Mouse (Mus musculus) hindbrain, embryonic 10.5 days (tissue): Measurements from ENCODE around the gene Mpc1. TPM values are rescaled to one million over a fixed set of nuclear protein-coding genes. Genes with fewer than 3 reads are reported as not detected.
"Not testable (repeated sequence)": the region's sequence is repeated elsewhere in the genome, so short reads cannot be mapped to it uniquely, and the experiment has no call there.

Experiments
- DNase-seq: peaks from one replicate; pipeline ENCODE4 v3.0.0-alpha.2; 2017; ENCODE audit warnings: low spot score
- H3K27ac ChIP-seq: fragments of 300-500 bp; sonication (generic); 2 replicates; pipeline ENCODE4 v1.5.1; 2016; ENCODE audit warnings: mild to moderate bottlenecking, moderate library complexity
- H3K27me3 ChIP-seq: fragments of 300-500 bp; sonication (generic); 2 replicates; pipeline ENCODE4 v1.6.1; 2016; ENCODE audit warnings: mild to moderate bottlenecking; ENCODE audit not compliant: poor library complexity, insufficient read depth, severe bottlenecking
- H3K36me3 ChIP-seq: fragments of 300-500 bp; sonication (generic); 2 replicates; pipeline ENCODE4 v1.6.1; 2016; ENCODE audit warnings: mild to moderate bottlenecking, moderate library complexity
- H3K4me1 ChIP-seq: fragments of 300-500 bp; sonication (generic); replicated peaks from 2 replicates; pipeline ENCODE4 v1.6.1; 2016; ENCODE audit warnings: mild to moderate bottlenecking
- H3K4me3 ChIP-seq: fragments of 300-500 bp; sonication (generic); 2 replicates; pipeline ENCODE4 v1.5.1; 2016; ENCODE audit warnings: mild to moderate bottlenecking, moderate library complexity
- H3K9me3 ChIP-seq: fragments of 300-500 bp; sonication (generic); 2 replicates; pipeline ENCODE4 v1.6.1; 2016; ENCODE audit warnings: mild to moderate bottlenecking, moderate library complexity
- WGBS: fragments of 180-500 bp; shearing (Covaris S2); methylation state at CpG from one replicate; pipeline ENCODE4 v1.1.7; 2016; 5-methylcytosine and 5-hydroxymethylcytosine counted together
- polyA plus RNA-seq: library from polyadenylated mRNA; unstranded; fragments of >200 nt; fragmentation: Nextera tagmentation; extraction: Ambion mirVana; gene quantifications from 2 replicates; pipeline ENCODE4 v1.2.1, GENCODE M21; 2016

The Mpc1 gene
- polyA plus RNA-seq, 1 experiment from 2014 or later, result 106 TPM

- no peaks in the 10 kb centered on the region for H3K9me3 ChIP-seq
- H3K4me3 ChIP-seq, result no peak overlapping the region
- no peak for DNase-seq
- no peak overlapping the region for H3K27ac ChIP-seq
- H3K4me1 ChIP-seq, result no peaks in the 10 kb centered on the region
- no peaks in the 10 kb centered on the region for H3K36me3 ChIP-seq
- H3K27me3 ChIP-seq, result no peaks in the 10 kb centered on the region
Measured at GRCm38 (mm10) chr17:8254268-8254667, 28.4 kb upstream of the Mpc1 start.

DNA sequence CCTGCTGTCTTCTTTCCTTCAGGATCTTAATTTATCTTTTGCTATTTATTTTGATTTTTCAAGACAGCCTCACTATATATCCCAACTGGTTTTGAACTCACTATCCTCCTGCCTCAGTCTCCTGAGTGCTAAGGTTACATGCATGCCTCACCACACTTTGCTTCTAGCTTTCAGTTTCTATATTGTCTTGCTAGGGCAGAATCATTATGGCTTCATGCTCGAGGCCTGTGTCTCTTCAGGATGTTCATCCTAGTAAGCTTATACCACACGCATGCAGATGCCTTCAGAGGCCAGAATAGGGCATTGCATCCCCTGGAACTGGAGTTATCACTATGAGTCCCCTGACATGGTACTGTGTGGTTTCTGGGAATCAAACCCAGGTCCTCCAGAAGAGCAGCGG is 27.8 kb upstream of the Mpc1 start:
- H3K9me3 ChIP-seq, result no peaks in the 10 kb centered on the region
- 73% methylated on average over 3 of the region's 3 CpGs for WGBS
- H3K27me3 ChIP-seq, result no peaks in the 10 kb centered on the region
- no peaks in the 10 kb centered on the region for H3K36me3 ChIP-seq
- no peaks in the 10 kb centered on the region for H3K4me1 ChIP-seq
- DNase-seq, result no peak
- H3K4me3 ChIP-seq, result no peak overlapping the region
- H3K27ac ChIP-seq, result no peak overlapping the region

- Histone ChIP-seq H3K9me3 (no peaks in the 10 kb centered on the region), H3K36me3 (no peaks in the 10 kb centered on the region), H3K4me1 (no peaks in the 10 kb centered on the region), H3K27ac (no peak overlapping the region), H3K27me3 (no peaks in the 10 kb centered on the region), H3K4me3 (no peak overlapping the region)
- no peak for DNase-seq
- 87% methylated on average over 6 of the region's 6 CpGs for WGBS
Measured at GRCm38 (mm10) chr17:8255583-8255982, 27.1 kb upstream of the Mpc1 start.

DNA sequence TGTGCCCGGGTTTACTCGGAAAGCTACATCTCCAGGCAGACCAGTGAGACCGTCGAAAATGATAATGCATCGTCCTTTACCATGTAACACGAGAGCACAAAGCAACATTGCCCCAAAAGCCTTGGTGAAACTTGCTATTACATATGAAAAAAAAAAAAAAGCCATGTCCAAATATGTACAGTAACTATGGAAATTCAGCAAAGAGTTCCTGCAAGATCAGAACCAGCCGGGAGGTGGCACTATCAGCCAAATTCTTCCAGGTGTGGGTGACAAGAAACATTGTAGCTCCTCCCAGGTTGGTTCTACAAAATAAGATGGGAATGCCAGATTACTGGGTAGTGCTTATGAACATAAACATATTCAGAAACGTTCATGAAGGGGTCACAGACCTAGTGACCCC is 25.7 kb upstream of the Mpc1 start:
- Histone ChIP-seq H3K4me3 (no peak overlapping the region), H3K4me1 (no peaks in the 10 kb centered on the region), H3K9me3 (no peaks in the 10 kb centered on the region), H3K36me3 (no peaks in the 10 kb centered on the region), H3K27me3 (no peaks in the 10 kb centered on the region), H3K27ac (no peak overlapping the region)
- no peak for DNase-seq
- WGBS, result 80% methylated on average over 8 of the region's 8 CpGs

DNA sequence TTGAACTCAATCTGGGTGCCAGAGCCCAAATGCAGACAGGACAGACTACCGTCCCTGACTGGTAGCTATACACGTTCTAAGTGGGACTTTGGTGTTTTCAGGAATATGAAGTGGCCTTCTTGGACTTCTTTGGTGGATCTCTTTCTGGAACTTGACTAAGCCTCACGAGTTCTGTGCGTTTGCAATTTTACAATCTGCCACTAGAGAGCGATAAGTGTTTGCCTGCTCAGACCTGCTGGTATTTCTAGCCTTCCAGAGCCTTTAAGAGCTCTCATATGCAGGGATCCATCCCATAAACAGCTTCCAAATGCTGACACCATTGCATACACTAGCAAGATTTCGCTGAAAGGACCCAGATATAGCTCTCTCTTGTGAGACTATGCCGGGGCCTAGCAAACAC is 18.1 kb upstream of the Mpc1 start:
- H3K36me3 ChIP-seq, H3K4me3 ChIP-seq, H3K27me3 ChIP-seq, H3K9me3 ChIP-seq, H3K4me1 ChIP-seq, H3K27ac ChIP-seq: not testable (repeated sequence)
- peak; percentile 20 for DNase-seq
- WGBS, result 13% methylated on average over 7 of the region's 7 CpGs

DNA sequence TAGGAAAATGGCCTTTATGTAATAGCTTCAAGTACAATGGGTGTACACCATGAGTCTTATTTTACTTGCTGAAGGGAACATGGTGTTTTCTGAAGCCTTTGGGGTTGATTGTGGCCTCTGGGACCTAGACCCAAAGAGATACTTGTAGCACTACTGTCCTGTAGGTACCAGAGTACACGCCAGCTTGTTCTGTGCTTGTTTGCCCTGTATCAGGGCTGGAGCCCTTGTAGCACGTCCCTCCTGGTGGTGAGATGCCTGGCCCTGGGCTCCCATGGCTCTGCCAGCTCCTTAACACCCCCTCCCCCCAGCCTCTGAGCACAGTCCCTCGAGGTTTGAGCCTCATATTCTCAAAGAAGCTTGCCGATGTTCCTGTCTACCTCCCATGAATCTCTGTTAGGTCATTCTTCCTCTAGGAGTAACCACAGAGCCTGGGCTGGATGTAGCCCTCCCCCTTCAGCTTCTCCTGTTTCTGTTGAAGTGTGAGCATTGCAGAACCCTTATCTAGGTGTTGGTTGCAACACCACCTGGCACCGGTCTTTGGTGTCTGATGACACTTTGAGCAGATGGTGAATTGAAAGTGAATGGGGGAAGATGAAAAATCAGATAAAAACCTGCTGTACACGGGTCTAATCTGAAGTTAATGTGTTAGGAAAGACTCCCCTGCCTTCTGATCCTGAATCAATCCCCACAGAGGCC is 10.5 kb upstream of the Mpc1 start:
- Histone ChIP-seq H3K27ac (no peak overlapping the region), H3K9me3 (no peaks in the 10 kb centered on the region), H3K4me3 (no peak overlapping the region), H3K27me3 (peaks cover 6% of the 10 kb centered on the region; the same call in 1 of the 2 replicates), H3K36me3 (no peaks in the 10 kb centered on the region), H3K4me1 (no peaks in the 10 kb centered on the region; the same call in 1 of the 2 replicates)
- WGBS, result 61% methylated on average over 6 of the region's 6 CpGs
- no peak for DNase-seq

GRCm38 (mm10) chr17:8272951-8273350 is 9.8 kb upstream of the Mpc1 start:
- H3K36me3 ChIP-seq, result no peaks in the 10 kb centered on the region
- no peaks in the 10 kb centered on the region; the same call in 1 of the 2 replicates for H3K4me1 ChIP-seq
- H3K27me3 ChIP-seq, result peaks cover 6% of the 10 kb centered on the region; the same call in 1 of the 2 replicates
- H3K27ac ChIP-seq, result no peak overlapping the region
- WGBS, result 84% methylated on average over 6 of the region's 6 CpGs
- H3K4me3 ChIP-seq, result no peak overlapping the region
- no peak for DNase-seq
- H3K9me3 ChIP-seq, result no peaks in the 10 kb centered on the region

DNA sequence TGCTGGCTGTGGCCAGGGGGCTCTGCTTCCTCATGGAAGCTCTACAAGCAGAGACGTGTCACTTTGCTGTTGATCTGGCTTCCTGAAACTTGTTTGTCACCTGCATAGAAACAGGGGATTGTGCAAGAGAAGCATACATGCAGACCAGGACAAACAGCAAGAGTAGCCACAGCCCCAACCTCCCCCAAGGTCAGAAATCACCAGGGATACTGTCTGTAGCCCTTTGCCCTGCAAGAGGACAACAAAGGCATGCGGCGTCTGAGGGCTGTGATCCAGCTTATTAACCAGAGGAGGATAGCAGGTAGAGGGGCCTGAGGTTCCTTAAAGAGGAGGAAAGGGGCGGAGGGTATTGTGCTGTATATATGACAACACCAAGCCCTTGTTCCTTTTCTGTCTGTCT is 6.6 kb upstream of the Mpc1 start:
- DNase-seq, result no peak
- no peaks in the 10 kb centered on the region for H3K9me3 ChIP-seq

DNA sequence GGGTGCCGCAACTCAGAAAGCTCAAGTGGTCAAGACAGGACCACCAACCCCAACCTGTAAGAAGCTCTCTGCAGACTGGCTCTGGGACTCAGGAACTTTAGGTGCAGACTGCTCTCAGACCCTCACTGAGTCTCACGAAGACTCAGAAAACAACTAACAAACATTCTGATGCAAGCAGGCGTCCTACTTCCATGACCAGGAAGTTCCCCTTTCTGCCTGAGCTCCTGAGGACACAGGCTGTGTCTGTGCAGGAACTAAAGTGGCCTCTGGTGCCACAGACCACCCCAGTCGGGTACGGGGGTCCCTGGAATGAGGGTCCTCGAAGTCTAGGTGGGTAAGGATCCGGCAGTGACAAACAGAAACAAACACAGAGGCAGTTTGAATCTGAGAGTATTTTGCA is 6.0 kb upstream of the Mpc1 start:
- H3K36me3 ChIP-seq, result no peaks in the 10 kb centered on the region
- no peaks in the 10 kb centered on the region for H3K9me3 ChIP-seq
- H3K27me3 ChIP-seq, result peaks cover 6% of the 10 kb centered on the region; the same call in 1 of the 2 replicates
- no peak overlapping the region for H3K4me3 ChIP-seq
- WGBS, result 81% methylated on average over 7 of the region's 7 CpGs
- no peak for DNase-seq
- no peak overlapping the region for H3K27ac ChIP-seq
- no peaks in the 10 kb centered on the region for H3K4me1 ChIP-seq

More for the DNA sequence above, 6.6 kb upstream of the Mpc1 start:
- Histone ChIP-seq H3K4me1 (no peaks in the 10 kb centered on the region), H3K27me3 (peaks cover 6% of the 10 kb centered on the region; the same call in 1 of the 2 replicates), H3K27ac (no peak overlapping the region), H3K4me3 (no peak overlapping the region), H3K36me3 (no peaks in the 10 kb centered on the region)
- WGBS, result 80% methylated on average over 4 of the region's 4 CpGs

DNA sequence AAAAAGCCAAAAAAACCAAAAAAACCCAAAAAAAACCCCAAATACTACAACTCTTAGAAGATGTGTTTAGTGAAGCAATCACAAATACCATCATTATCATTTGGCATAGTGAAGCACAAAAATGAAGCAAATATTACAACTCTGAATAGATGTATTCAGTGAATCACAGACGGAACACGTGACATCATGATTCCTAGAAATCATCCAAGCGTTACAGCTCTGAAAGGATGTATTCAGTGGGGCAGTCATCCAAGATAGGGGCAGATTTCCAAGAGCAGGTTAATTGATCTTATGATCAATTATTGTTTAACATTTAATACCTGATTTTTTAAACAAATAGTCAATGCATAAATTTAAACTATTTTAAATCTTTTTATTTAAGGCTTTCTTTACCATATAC is 5.4 kb upstream of the Mpc1 start:
- WGBS, result 80% methylated on average over 3 of the region's 3 CpGs

GRCm38 (mm10) chr17:8278356-8278755 is 4.3 kb upstream of the Mpc1 start:
- peaks cover 7% of the 10 kb centered on the region for H3K4me1 ChIP-seq
- H3K4me3 ChIP-seq, result no peak overlapping the region
- H3K9me3 ChIP-seq, result no peaks in the 10 kb centered on the region
- peaks cover 6% of the 10 kb centered on the region; the same call in 1 of the 2 replicates for H3K27me3 ChIP-seq
- 67% methylated on average over 3 of the region's 3 CpGs for WGBS
- no peak overlapping the region for H3K27ac ChIP-seq
- H3K36me3 ChIP-seq, result no peaks in the 10 kb centered on the region
- DNase-seq, result no peak

More for the DNA sequence above, 5.4 kb upstream of the Mpc1 start:
- H3K4me3 ChIP-seq, result no peak overlapping the region
- peaks cover 6% of the 10 kb centered on the region; the same call in 1 of the 2 replicates for H3K27me3 ChIP-seq
- no peak overlapping the region for H3K27ac ChIP-seq
- H3K36me3 ChIP-seq, result no peaks in the 10 kb centered on the region
- no peak for DNase-seq
- no peaks in the 10 kb centered on the region for H3K9me3 ChIP-seq
- H3K4me1 ChIP-seq, result no peaks in the 10 kb centered on the region

DNA sequence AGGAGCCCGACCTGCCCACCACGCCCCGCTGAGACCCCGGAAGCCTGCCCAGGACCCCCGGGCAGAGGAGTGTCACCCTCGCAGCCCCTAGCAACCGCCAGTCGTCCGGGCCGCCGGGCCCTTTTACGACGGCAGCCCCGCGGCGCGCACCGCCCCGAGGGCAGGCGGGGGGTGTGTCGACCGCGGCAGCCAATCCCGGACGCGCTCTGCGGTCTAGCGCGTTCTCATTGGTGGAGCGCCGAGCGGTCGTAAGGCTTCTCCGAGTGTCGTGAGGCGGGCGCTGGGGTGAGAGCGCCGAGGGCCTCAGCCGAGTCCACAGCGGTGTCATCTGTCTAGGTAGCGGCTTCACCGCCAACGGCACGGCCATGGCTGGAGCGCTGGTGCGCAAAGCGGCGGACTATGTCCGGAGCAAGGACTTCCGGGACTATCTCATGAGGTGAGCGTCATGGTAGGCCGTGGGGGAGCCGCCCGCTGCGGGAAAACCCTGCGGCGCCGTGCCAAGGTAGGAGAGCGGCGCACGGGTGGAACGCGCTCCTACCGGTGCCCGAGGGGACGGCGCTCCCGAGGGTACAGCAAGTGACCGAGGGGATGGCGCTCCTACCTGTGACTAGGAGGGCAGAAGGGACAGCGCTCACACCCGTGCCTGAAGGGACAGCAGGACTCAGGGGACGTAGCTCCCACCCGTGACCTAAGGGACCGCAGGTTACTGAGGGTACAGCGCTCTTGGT is 986 bp downstream of the Mpc1 start:
- WGBS, result under 1% methylated on average over 77 of the region's 77 CpGs

DNA sequence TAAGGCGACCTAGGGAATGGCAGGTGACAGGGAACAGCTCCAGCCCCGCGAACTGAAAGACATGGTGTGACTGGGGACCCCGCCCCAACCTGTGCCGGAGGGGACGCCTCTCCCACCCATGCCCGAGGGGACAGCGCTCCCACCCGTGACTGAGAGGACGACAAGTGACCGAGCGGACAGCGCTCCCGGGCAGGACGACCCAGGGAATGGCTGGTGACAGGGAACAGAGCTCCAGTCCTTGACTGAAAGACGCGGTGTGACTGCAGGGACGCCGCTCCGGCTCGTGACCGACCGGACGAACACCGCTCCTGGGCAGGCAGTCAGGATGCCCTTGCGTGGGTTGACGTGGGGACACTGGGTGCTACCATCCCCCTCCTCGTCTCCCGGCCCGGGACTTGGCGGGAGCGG is 1.6 kb downstream of the Mpc1 start:
- Histone ChIP-seq H3K27me3 (peaks cover 25% of the 10 kb centered on the region), H3K9me3 (no peaks in the 10 kb centered on the region), H3K4me1 (peaks cover 20% of the 10 kb centered on the region), H3K36me3 (no peaks in the 10 kb centered on the region), H3K27ac (peak overlapping the region; percentile 95), H3K4me3 (peak overlapping the region; percentile 89)
- WGBS, result under 1% methylated on average over 32 of the region's 32 CpGs
- no peak for DNase-seq

More for the DNA sequence above, 986 bp downstream of the Mpc1 start:
- H3K4me3 ChIP-seq, result peak overlapping the region; percentile 89
- H3K4me1 ChIP-seq, result peaks cover 20% of the 10 kb centered on the region
- H3K27ac ChIP-seq, result peak overlapping the region; percentile 95
- peak; percentile 95 for DNase-seq
- no peaks in the 10 kb centered on the region for H3K36me3 ChIP-seq
- H3K27me3 ChIP-seq, result peaks cover 25% of the 10 kb centered on the region
- H3K9me3 ChIP-seq, result no peaks in the 10 kb centered on the region
